Mouse (Mus musculus) limb, embryonic 15.5 days (tissue): ENCODE data around the gene Mtf1. TPM values are rescaled to one million over a fixed set of nuclear protein-coding genes. Genes with fewer than 3 reads are reported as not detected.
A peak's percentile ranks its signal among the peaks of the same experiment; 100 is the strongest.

Experiments
- ATAC-seq: fragments of 200-750 bp; cut with Nextera tagmentation; 2 replicates; pipeline ENCODE4 v1.8.0; 2017; ENCODE audit warnings: low read depth, moderate TSS enrichment; ENCODE audit not compliant: insufficient number of reproducible peaks, low FRiP score, low TSS enrichment
- H3K27ac ChIP-seq: fragments of 300-500 bp; sonication (generic); 2 replicates; pipeline ENCODE4 v1.5.1; 2015; ENCODE audit warnings: moderate library complexity, mild to moderate bottlenecking, inconsistent platforms
- H3K27me3 ChIP-seq: fragments of 300-500 bp; sonication (generic); 2 replicates; pipeline ENCODE4 v1.6.1; 2015; ENCODE audit warnings: inconsistent platforms
- H3K36me3 ChIP-seq: fragments of 300-500 bp; sonication (generic); 2 replicates; pipeline ENCODE4 v1.6.1; 2015; ENCODE audit warnings: inconsistent platforms
- H3K4me1 ChIP-seq: fragments of 300-500 bp; sonication (generic); 2 replicates; pipeline ENCODE4 v1.6.1; 2015; ENCODE audit warnings: inconsistent platforms
- H3K4me2 ChIP-seq: fragments of 300-500 bp; sonication (generic); 2 replicates; pipeline ENCODE4 v1.6.1; 2015; ENCODE audit warnings: mild to moderate bottlenecking, inconsistent platforms
- H3K4me3 ChIP-seq: fragments of 300-500 bp; sonication (generic); 2 replicates; pipeline ENCODE4 v1.5.1; 2015; ENCODE audit warnings: mild to moderate bottlenecking, inconsistent platforms
- H3K9ac ChIP-seq: fragments of 300-500 bp; sonication (generic); 2 replicates; pipeline ENCODE4 v1.6.1; 2015; ENCODE audit warnings: inconsistent platforms
- H3K9me3 ChIP-seq: fragments of 300-500 bp; sonication (generic); 2 replicates; pipeline ENCODE4 v1.6.1; 2016; ENCODE audit warnings: inconsistent platforms
- WGBS: fragments of 180-500 bp; shearing (Covaris S2); methylation state at CpG from one replicate; pipeline ENCODE4 v1.1.7; 2015; 5-methylcytosine and 5-hydroxymethylcytosine counted together
- polyA plus RNA-seq: library from polyadenylated mRNA; unstranded; fragments of >200 nt; fragmentation: Nextera tagmentation; extraction: Ambion mirVana; gene quantifications from 2 replicates; pipeline ENCODE4 v1.2.1, GENCODE M21; 2015

Mtf1 gene
- polyA plus RNA-seq: 10.7 and 12.4 TPM in 2 replicates

DNA sequence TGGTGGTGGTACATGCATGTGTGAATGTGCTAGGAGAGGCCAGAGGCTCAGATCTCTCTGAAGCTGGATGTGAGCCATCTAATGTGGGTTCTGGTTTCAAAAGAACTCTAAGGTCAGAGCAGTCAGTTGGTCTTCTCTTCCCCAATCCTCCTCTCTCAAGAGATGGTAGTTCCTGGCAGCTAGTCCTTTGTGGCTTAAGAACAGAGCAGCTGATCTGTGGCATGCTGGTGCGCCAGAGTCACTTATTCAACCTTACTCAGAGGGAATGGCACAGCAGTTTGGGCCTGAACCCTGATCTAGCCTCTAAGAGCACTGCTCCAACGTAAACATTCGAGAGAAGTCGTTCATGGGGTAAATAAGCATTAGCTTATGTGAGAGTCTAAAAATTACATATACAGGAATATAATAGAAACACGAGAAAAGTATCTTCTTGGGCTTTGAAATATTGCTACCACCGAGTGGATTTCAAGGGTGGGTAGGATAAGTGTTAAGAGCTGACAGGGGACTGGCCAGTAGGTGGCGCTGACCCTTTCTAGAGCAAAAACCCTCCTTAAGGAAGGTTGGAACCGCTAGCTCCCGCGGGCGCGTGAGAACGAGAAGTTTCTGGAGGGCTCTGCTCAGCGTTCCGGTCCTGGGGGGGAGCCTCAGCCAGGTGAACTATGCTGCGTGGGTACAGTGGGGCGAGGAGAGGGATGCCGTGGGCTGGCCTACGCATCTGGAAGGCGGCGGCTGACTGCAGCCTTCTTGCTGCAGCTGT is at the start of gene Mtf1:
Mtf1 (plus strand) TSS at position 553 of the 757 bp plus-strand sequence.
- H3K27ac ChIP-seq: peak within 1 kb of the TSS; percentile 98
- peak; percentile 79 for ATAC-seq
- H3K4me3 ChIP-seq: peak within 1 kb of the TSS; percentile 93
- WGBS: 2% methylated on average over 21 of the region's 21 CpGs
- peak within 1 kb of the TSS; percentile 97 for H3K9ac ChIP-seq
- H3K4me2 ChIP-seq: peak within 1 kb of the TSS; percentile 86
- no peaks in the 10 kb centered on the region for H3K9me3 ChIP-seq
- peaks cover 10% of the 10 kb centered on the region for H3K4me1 ChIP-seq
- no peaks in the 10 kb centered on the region for H3K27me3 ChIP-seq
- H3K36me3 ChIP-seq: peaks cover 60% of the 10 kb centered on the region

DNA sequence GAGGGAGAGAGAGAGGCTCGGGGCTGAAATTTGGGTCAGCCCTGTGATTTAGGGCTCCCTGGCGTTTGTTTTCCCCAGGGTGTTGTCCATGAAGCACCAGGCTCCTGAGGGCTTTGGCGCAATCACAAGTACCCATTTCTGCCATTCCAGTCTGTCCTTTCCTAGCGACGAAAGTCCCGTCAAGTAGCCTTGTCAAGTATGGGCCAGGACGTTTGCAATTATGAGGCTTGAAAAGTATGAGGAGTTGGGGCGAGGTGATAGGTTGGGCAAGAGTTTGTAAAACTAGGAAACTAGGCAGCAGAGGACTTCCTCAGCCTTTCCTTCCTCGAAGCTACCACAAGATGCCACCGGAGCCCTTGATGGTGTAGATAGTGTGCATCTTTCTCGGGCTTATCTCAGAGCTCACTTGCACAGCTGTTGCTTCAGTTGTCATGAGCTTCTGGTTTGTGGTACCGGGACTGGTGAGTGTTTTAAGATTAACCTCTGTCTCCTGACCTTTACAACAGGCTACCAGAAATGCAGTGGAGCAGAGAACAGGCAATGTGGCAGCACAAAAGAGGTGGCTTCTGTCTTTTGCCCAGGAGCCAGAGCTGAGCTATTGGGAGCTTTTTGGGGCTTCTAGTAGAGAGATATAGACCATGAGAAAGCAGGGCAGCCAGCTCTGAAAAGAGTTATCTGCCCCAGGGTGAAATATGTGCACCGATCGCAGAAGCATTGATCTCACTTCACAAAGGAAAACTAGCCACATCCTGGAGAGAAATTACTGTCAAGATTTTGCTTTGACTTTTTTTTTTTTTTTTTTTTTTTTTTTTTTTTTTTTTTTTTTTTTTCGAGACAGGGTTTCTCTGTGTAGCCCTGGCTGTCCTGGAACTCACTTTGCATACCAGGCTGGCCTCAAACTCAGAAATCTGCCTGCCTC is 49.4 kb upstream of the Mtf1 start:
- H3K27me3 ChIP-seq: no peaks in the 10 kb centered on the region
- H3K4me2 ChIP-seq: peak overlapping the region; percentile 91
- H3K9me3 ChIP-seq: no peaks in the 10 kb centered on the region
- H3K36me3 ChIP-seq: peaks cover 18% of the 10 kb centered on the region
- peak overlapping the region; percentile 72 for H3K4me3 ChIP-seq
- H3K9ac ChIP-seq: peak overlapping the region; percentile 62; the same call in 1 of the 2 replicates
- no peak for ATAC-seq
- WGBS: 20% methylated on average over 15 of the region's 15 CpGs
- H3K4me1 ChIP-seq: peaks cover 14% of the 10 kb centered on the region
- 0 out of 2 replicates have a peak overlapping the region, but pooled peaks have one; percentile 28 for H3K27ac ChIP-seq

DNA sequence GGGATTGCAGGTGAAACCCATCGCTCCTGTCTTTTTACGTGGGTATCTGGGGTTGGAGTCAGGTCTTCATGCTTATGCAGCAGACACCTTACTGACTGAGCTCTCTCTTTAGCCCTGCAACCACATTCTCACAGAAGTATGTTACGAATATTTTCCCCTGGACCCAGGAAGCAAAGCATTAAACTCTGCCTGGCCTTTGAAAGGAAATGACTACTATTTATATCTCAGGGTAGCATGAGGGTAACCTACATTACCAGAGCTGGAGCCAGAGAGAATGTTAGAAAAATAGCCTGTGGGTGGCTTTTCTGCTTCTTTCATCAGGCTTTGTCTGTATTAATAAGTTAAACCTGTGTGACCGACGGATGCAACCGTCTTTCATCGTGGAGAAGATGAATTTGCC is 46.4 kb upstream of the Mtf1 start:
- H3K4me1 ChIP-seq: peaks cover 22% of the 10 kb centered on the region
- no peaks in the 10 kb centered on the region for H3K9me3 ChIP-seq
- no peak overlapping the region for H3K27ac ChIP-seq
- H3K27me3 ChIP-seq: no peaks in the 10 kb centered on the region
- no peak overlapping the region for H3K4me2 ChIP-seq
- H3K4me3 ChIP-seq: no peak overlapping the region
- no peak for ATAC-seq
- H3K9ac ChIP-seq: no peak overlapping the region
- H3K36me3 ChIP-seq: 0 out of 2 replicates have a peak, but pooled peaks cover 3% of the 10 kb centered on the region
- 69% methylated on average over 7 of the region's 7 CpGs for WGBS

DNA sequence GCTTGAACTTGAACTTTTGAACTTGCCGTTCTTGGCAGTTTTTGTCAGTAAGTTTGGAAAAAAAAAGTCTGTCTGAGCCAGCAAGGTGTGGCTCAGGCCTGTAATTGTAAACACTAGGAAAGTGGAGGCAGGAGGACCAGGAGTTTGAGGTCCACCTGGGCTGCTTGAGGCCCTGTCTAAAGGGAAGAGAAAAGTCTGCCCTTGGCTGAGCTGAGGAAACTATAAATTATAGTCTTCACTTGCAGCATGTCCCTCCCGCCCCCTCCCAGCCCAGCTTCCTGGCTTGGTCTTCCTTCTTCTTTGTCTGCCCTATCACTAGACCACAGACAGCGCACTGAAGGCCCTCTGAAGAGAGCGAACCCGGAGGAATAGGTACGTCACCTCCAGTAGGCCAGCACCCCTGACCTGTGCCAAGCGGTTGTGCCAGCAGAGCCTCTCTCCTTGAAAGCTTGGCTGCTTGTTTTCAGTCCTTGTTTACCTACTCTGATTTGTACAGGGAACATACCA is 42.5 kb upstream of the Mtf1 start:
- Histone ChIP-seq H3K4me2 (no peak overlapping the region), H3K4me3 (no peak overlapping the region), H3K9ac (no peak overlapping the region), H3K27me3 (no peaks in the 10 kb centered on the region), H3K9me3 (no peaks in the 10 kb centered on the region), H3K27ac (no peak overlapping the region), H3K36me3 (0 out of 2 replicates have a peak, but pooled peaks cover 3% of the 10 kb centered on the region), H3K4me1 (peaks cover 8% of the 10 kb centered on the region; the same call in 1 of the 2 replicates)
- no peak for ATAC-seq
- WGBS: 78% methylated on average over 7 of the region's 7 CpGs

DNA sequence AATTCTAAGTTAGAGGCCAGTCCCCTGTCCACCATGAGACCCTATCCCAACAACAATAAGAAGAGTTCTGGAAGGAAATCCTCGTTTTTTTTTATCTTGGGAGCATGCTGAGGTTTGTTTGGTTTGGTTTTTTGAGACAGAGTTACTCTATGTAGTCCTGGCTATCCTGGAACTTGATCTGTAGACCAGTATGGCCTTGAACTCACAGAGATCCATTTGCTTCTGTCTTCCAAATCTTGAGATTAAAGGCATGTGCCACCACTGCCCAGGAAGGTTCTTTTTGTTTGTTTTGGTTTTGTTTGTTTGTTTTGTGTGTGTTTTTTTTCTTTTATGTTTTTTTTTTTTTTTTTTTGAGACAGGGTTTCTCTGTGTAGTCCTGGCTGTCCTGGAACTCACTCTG is 40.7 kb upstream of the Mtf1 start:
- 50% methylated on average over 1 of the region's 1 CpGs for WGBS
- no peak overlapping the region for H3K9ac ChIP-seq
- no peaks in the 10 kb centered on the region for H3K9me3 ChIP-seq
- no peak overlapping the region for H3K4me2 ChIP-seq
- H3K4me3 ChIP-seq: no peak overlapping the region
- H3K27ac ChIP-seq: no peak overlapping the region
- no peaks in the 10 kb centered on the region for H3K36me3 ChIP-seq
- no peaks in the 10 kb centered on the region for H3K27me3 ChIP-seq
- no peak for ATAC-seq
- H3K4me1 ChIP-seq: peaks cover 8% of the 10 kb centered on the region; the same call in 1 of the 2 replicates

DNA sequence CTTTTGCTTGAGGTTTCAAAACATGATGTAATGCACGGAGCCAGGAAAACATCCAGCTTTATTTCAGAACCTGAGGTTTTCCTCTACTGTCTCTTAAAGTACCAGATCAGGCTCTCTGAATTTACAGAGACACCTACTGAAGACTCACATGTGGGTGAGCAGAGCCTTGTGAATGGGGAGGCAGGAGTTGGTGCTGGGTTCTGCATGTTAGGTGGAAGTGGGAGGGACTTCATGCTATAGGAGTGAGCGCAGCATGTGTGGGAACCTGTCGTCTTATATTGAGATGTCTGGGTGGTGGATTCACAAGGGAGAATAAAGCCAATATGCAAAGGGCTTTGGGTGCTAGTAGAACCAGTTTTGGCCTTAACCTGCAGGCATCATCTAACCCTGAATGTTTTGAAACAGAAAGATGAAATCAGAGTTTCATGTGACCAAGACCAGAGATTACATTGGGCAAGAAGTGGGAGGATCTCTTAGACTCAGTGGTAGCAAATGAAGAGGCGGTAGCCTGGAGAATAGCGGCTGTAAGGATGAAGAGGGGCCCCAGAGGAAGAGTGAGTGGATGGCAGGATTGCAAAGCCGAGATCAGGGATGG is 38.9 kb upstream of the Mtf1 start:
- WGBS: 83% methylated on average over 6 of the region's 6 CpGs

DNA sequence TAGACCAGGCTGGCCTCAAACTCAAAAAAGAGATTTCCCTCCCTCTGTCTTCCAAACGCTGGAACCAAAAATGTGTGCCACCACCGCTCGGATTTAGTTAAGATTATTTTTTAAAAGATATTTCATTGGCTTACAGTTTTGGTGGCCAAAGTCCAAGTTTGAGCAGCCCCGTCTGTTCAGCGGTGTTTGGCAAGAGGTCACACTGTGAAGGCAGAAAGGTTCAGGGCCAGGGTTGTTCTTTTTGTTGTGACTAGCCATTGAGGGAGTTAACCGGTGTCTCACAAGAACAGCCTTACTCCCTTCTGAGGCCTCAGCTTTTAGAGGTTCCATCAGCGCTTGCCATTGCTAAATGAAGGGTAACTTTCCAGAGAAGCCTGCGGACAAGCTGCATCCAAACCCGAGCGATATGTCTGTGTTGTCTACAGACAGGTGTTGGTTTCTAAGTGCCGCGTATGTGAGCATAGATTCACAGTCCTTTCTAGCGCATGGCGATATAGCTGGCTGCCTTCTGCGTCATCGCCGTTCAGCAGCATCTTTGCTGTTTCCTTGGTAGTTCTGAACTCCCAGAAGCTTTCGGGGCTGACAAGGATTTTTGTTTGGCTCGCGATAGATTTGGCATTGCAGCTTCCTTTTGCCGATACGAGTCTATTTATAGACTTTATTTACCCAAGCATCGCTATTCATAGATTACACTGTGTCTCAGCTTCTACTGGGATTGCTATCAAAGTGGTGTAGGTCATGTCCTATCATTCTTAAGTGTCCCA is 35.9 kb upstream of the Mtf1 start:
- WGBS: 85% methylated on average over 23 of the region's 23 CpGs
- no peaks in the 10 kb centered on the region for H3K27me3 ChIP-seq

More for the DNA sequence above, 38.9 kb upstream of the Mtf1 start:
- no peak for ATAC-seq
- no peak overlapping the region for H3K27ac ChIP-seq
- no peak overlapping the region for H3K4me3 ChIP-seq
- no peaks in the 10 kb centered on the region for H3K36me3 ChIP-seq
- H3K4me2 ChIP-seq: no peak overlapping the region
- no peaks in the 10 kb centered on the region for H3K9me3 ChIP-seq
- H3K27me3 ChIP-seq: no peaks in the 10 kb centered on the region
- H3K4me1 ChIP-seq: peaks cover 8% of the 10 kb centered on the region; the same call in 1 of the 2 replicates
- no peak overlapping the region for H3K9ac ChIP-seq

DNA sequence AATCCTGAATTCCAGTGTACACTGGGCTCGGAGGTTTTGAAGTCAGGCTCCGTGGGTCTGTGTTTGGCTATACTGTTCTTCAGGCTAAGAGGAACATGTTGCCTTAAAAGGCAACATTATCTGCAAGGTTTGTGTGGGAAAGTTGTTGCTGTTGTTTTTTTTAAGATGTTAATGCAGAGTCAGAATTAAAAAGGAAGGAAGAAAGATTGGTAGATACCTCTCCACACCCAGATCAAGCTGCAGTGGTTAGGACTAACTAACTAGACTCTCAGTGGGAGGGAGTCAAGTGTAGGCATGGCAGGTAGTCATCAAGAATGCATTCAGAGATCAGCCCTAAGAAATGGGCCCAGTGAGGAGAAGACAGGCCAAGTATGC is 35.4 kb upstream of the Mtf1 start:
- Histone ChIP-seq H3K27me3 (no peaks in the 10 kb centered on the region), H3K4me2 (no peak overlapping the region), H3K4me3 (no peak overlapping the region), H3K36me3 (no peaks in the 10 kb centered on the region), H3K4me1 (no peaks in the 10 kb centered on the region), H3K27ac (no peak overlapping the region), H3K9me3 (no peaks in the 10 kb centered on the region), H3K9ac (no peak overlapping the region)
- no peak for ATAC-seq
- WGBS: 87% methylated on average over 2 of the region's 2 CpGs

More for the DNA sequence above, 35.9 kb upstream of the Mtf1 start:
- Histone ChIP-seq H3K4me3 (no peak overlapping the region), H3K4me2 (no peak overlapping the region), H3K9me3 (no peaks in the 10 kb centered on the region), H3K9ac (no peak overlapping the region), H3K4me1 (no peaks in the 10 kb centered on the region), H3K36me3 (no peaks in the 10 kb centered on the region), H3K27ac (no peak overlapping the region)
- ATAC-seq: no peak

DNA sequence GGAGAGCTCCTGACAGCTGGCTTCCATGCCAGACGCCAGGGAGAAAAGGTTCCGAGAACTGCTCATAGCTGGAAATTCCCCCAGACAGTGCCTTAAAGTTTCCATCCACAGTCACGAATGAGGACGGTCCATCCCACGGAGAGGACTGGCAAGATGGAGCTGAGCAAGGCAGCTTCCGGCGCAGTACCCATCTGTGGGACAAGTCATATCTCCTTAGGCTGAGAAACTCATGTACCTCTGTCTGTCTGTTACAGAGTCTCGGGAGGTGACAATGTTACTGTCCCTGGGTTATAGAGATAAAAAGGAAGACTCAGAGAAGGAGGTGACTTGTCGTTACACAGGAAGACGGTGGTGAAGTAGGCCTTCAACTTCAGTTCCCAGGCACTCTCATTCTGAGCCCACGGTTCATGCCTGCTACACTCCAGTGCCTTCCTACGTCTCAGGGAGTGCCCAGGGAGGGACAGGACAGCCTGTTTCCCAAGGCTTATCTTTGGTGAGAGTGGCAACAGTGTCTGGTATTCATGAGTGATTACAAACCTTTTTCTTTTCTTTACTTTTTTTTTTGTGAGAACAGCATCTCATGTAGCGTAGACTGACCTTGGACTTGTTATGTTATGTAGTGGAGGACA is 32.8 kb upstream of the Mtf1 start:
- Histone ChIP-seq H3K4me3 (no peak overlapping the region), H3K4me2 (no peak overlapping the region), H3K27me3 (no peaks in the 10 kb centered on the region), H3K4me1 (no peaks in the 10 kb centered on the region), H3K9me3 (no peaks in the 10 kb centered on the region), H3K36me3 (no peaks in the 10 kb centered on the region), H3K9ac (no peak overlapping the region), H3K27ac (no peak overlapping the region)
- WGBS: 84% methylated on average over 13 of the region's 13 CpGs
- no peak for ATAC-seq

DNA sequence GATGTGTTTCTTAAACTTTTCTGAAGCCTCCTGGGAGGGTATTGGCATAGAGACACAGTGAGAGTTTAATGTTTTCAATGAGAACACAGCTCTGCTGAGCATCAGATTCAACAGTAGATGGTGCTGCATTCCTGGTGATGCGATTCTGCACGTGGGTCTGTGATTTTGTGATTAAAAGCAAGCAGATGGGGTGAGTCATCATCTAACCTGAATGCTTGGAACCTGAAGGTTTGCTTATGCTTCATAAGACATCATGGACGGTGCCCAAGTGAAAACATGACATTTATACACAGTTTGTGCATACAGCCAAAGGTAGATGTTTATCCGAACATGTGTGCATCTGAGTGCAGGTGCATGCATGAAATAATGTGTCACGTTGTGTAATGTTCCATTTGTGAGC is 31.3 kb upstream of the Mtf1 start:
- Histone ChIP-seq H3K36me3 (no peaks in the 10 kb centered on the region), H3K4me2 (no peak overlapping the region), H3K27ac (no peak overlapping the region), H3K4me1 (no peaks in the 10 kb centered on the region), H3K9ac (no peak overlapping the region), H3K9me3 (no peaks in the 10 kb centered on the region), H3K27me3 (no peaks in the 10 kb centered on the region), H3K4me3 (no peak overlapping the region)
- no peak for ATAC-seq
- 69% methylated on average over 5 of the region's 5 CpGs for WGBS

DNA sequence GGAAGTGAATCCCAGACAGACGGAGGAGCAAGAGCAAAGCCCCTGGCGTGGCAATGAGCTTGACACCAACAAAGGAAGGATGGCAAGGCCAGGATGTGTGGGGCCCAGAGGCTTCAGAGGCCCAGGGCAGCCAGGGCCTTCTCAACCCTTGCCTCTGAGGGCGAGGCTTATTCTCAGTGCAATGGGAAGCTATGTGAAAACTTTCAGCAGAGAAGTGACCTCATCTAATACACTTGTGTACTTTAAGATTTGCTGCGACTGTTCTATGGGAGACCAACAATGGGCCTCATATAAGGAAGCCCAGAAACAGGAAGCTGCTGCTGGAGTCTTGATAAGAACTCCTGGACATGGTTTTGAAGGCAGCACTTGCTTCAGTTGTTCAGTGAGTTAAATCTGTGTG is 29.8 kb upstream of the Mtf1 start:
- no peak overlapping the region for H3K9ac ChIP-seq
- ATAC-seq: no peak
- H3K27ac ChIP-seq: no peak overlapping the region

More for the DNA sequence above, 29.8 kb upstream of the Mtf1 start:
- H3K4me2 ChIP-seq: no peak overlapping the region
- H3K36me3 ChIP-seq: 0 out of 2 replicates have a peak, but pooled peaks cover 5% of the 10 kb centered on the region
- no peak overlapping the region for H3K4me3 ChIP-seq
- no peaks in the 10 kb centered on the region for H3K4me1 ChIP-seq
- H3K27me3 ChIP-seq: no peaks in the 10 kb centered on the region
- 66% methylated on average over 4 of the region's 4 CpGs for WGBS
- no peaks in the 10 kb centered on the region for H3K9me3 ChIP-seq
